Mouse (Mus musculus) small intestine, adult 2 months (tissue): ENCODE results near the gene Timm13.

Experiments
- CTCF ChIP-seq: fragments of 200-500 bp; IDR thresholded peaks from 2 replicates; pipeline ENCODE4 v1.5.1; 2012; ENCODE audit warnings: low read depth, mild to moderate bottlenecking, control low read depth, inconsistent platforms, low read length, moderate library complexity, mixed read lengths; ENCODE audit not compliant: insufficient replicate concordance, insufficient read length; ENCODE audit errors: extremely low read depth
- POLR2A ChIP-seq: fragments of 200-500 bp; IDR thresholded peaks from 2 replicates; pipeline ENCODE4 v1.6.1; 2012; ENCODE audit warnings: low read depth, mild to moderate bottlenecking, control low read depth, inconsistent platforms, low read length, moderate library complexity

DNA sequence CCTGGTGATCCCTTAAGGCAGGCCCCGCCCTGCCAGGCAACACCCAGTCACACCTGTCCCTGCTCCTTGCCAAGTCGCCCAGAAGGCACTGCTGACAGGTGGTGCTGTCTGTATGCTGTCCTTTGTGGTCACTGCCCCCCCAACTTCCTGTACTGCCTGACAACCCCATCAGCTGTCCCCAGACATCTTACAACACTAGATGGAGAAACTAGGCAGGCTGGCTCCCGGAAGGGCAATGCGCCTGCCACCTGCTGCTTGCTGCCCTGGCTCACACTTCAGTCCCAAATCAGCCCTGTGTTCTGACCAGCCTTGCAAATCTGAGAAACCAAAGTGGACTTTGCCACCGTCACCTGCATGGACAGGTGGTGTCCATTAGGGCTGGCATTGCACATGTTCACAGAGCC is 13.5 kb upstream of the Timm13 start:
- TF ChIP-seq POLR2A = no peak
- no peak for TF ChIP-seq CTCF
